Mouse (Mus musculus): ENCODE measurements around the gene Eid2b. TPM values are rescaled to one million over a fixed set of nuclear protein-coding genes. Genes with fewer than 3 reads are reported as not detected.

Eid2b gene
- polyA plus RNA-seq, 1 experiment = not detected

DNA sequence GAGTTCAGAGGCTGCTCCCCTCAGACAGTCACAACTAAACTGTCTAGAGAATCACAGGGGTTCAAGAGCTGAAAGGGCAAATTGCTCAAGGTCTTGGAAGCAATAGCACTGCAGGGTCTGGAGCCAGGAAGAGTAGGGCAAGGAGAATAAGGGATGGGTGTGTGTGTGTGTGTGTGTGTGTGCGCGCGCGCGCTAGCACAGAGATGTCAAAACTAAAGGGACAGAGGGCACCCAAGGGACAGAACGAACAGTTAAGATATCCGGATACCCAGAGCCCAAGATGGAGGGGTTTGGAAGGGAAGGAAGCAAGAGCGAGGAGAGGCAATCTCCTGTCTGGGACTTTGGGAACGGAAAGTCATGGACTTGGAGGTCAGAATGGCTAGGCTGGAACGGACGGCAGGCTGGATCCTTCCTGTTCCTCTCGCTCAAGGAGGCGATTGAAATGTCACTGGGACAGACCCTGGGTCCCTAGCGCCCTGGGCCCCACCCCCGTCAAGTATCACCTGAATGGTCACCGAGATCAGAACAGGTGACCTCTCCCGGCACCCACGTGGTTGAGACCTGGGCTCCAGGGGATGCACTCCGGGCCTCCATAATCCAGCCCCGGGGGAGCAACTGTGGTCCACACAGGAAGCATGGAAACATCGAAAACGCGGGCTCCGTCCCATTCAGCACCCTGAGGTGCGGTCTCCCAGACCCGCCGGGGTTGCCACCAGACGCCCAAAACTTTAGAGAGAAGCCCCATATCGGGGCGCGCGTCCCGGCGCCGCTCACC, 33.8 kb downstream of the Eid2b start:
- Histone ChIP-seq H3K4me1 (ENCODE audit: control insufficient read depth, insufficient read depth, low read length) (peaks cover 7% of the 10 kb centered on the region), H3K4me3 (ENCODE audit: insufficient read depth, low read depth, low read length) (peak overlapping the region; percentile 65), H3K27ac (ENCODE audit: insufficient read depth, low read depth, low read length) (no peak overlapping the region)
- WGBS = 6% methylated on average over 35 of the region's 35 CpGs
- no peak for TF ChIP-seq CTCF (IDR thresholded peaks at IDR 0.05; ENCODE audit: insufficient read depth, low read depth, low read length)
- no peak for TF ChIP-seq POLR2A (IDR thresholded peaks at IDR 0.05; ENCODE audit: insufficient read depth, low read depth, low read length)

DNA sequence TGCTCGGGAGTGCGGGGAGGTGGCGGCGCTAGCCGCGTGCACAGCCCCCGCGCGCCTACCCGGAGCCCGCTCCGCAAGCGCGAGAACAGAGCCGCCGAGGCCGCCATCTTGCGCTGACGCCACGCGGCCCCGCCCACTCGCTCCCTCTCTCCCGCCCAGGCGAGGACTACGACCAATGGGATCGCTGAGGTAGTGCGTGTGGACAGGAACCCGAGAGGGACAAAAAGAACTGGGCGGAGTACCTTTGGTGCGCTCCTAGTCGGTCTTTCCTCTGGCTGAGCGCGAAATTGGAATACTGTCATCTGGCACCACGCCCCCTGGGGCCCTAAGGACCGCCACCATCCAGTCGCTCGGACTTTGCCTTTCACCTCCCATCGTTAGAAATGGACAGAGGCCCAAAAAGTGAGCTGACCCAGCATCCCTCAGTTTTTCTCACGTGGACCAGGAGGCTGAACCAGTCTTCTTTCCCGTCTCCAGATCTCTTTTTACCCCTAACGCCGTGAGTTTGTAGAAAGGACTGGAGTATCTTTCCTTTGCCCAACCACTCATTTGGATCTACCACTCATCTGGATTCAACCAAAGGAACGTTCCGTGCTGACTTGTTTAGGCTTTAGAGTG, 34.5 kb downstream of the Eid2b start, which contains the start of gene Timm50:
Timm50 (minus strand) TSS at position 147 of the 618 bp plus-strand sequence.
- peaks cover 7% of the 10 kb centered on the region for H3K4me1 ChIP-seq (ENCODE audit: control insufficient read depth, insufficient read depth, low read length)
- WGBS = under 1% methylated on average over 45 of the region's 45 CpGs
- peak; percentile 81 for TF ChIP-seq POLR2A (IDR thresholded peaks at IDR 0.05; ENCODE audit: insufficient read depth, low read depth, low read length)
- no peak for TF ChIP-seq CTCF (IDR thresholded peaks at IDR 0.05; ENCODE audit: insufficient read depth, low read depth, low read length)
- no peak within 1 kb of the TSS for H3K27ac ChIP-seq (ENCODE audit: insufficient read depth, low read depth, low read length)
- H3K4me3 ChIP-seq (ENCODE audit: insufficient read depth, low read depth, low read length) = peak within 1 kb of the TSS; percentile 65

DNA sequence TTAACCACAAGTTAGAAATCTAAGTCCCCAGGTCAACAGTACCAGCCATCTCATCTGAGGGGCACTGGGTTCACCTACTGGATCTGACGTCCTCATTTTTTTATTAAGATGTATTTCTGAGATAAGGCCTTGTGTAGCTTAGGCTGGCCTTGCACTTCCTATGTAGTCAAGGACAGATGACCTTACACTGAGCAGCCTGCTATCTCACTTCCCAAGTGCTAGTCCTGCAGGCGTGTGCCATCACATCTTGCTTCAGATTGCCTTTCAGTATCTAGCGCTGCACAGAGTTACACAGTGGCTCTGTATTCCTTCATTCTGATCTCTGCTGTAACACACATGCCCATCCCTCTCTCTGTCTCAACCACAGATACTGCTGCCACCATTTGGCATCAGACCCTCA, 40.5 kb downstream of the Eid2b start:
- no peak overlapping the region for H3K27ac ChIP-seq (ENCODE audit: insufficient read depth, low read depth, low read length)
- WGBS = 87% methylated on average over 3 of the region's 3 CpGs
- no peak overlapping the region for H3K4me3 ChIP-seq (ENCODE audit: insufficient read depth, low read depth, low read length)
- no peak for TF ChIP-seq POLR2A (IDR thresholded peaks at IDR 0.05; ENCODE audit: insufficient read depth, low read depth, low read length)
- TF ChIP-seq CTCF (IDR thresholded peaks at IDR 0.05; ENCODE audit: insufficient read depth, low read depth, low read length) = no peak
- no peaks in the 10 kb centered on the region for H3K4me1 ChIP-seq (ENCODE audit: control insufficient read depth, insufficient read depth, low read length)

DNA sequence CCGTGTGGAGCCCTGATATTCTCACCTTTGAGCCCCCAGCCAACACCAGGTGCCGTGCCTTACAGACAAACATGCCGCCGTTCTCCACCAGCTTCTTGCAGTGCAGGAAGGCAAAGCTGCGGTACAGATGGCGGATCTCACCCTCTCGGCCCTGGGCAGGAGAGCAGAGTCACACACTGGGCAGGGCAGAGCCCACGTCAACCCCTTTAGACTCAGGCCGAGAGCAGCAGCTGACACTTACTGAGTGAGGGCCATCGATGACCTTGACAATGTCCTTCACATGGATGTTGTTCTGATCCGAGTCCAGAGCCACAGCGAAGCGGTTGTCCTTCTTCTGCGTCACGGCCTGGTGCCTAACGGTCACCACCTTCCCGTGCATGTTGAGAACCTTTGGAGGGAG, 41.2 kb downstream of the Eid2b start:
- 93% methylated on average over 17 of the region's 17 CpGs for WGBS
- Histone ChIP-seq H3K4me3 (ENCODE audit: insufficient read depth, low read depth, low read length) (no peak overlapping the region), H3K4me1 (ENCODE audit: control insufficient read depth, insufficient read depth, low read length) (no peaks in the 10 kb centered on the region), H3K27ac (ENCODE audit: insufficient read depth, low read depth, low read length) (no peak overlapping the region)
- TF ChIP-seq POLR2A (IDR thresholded peaks at IDR 0.05; ENCODE audit: insufficient read depth, low read depth, low read length) (no peak), CTCF (IDR thresholded peaks at IDR 0.05; ENCODE audit: insufficient read depth, low read depth, low read length) (no peak)

GRCm38 (mm10) chr7:28321974-28322720, 44.6 kb downstream of the Eid2b start:
- Histone ChIP-seq H3K4me1 (ENCODE audit: control insufficient read depth, insufficient read depth, low read length) (no peaks in the 10 kb centered on the region), H3K27ac (ENCODE audit: insufficient read depth, low read depth, low read length) (no peak overlapping the region), H3K4me3 (ENCODE audit: insufficient read depth, low read depth, low read length) (no peak overlapping the region)
- TF ChIP-seq CTCF (IDR thresholded peaks at IDR 0.05; ENCODE audit: insufficient read depth, low read depth, low read length) (no peak), POLR2A (IDR thresholded peaks at IDR 0.05; ENCODE audit: insufficient read depth, low read depth, low read length) (no peak)
- WGBS = 95% methylated on average over 15 of the region's 15 CpGs

- Histone ChIP-seq H3K27ac (ENCODE audit: insufficient read depth, low read depth, low read length) (no peak overlapping the region), H3K4me3 (ENCODE audit: insufficient read depth, low read depth, low read length) (no peak overlapping the region), H3K4me1 (ENCODE audit: control insufficient read depth, insufficient read depth, low read length) (no peaks in the 10 kb centered on the region)
- TF ChIP-seq POLR2A (IDR thresholded peaks at IDR 0.05; ENCODE audit: insufficient read depth, low read depth, low read length) (no peak), CTCF (IDR thresholded peaks at IDR 0.05; ENCODE audit: insufficient read depth, low read depth, low read length) (no peak)
- WGBS = 96% methylated on average over 8 of the region's 8 CpGs
Measured at GRCm38 (mm10) chr7:28325293-28325692, 47.8 kb downstream of the Eid2b start.

DNA sequence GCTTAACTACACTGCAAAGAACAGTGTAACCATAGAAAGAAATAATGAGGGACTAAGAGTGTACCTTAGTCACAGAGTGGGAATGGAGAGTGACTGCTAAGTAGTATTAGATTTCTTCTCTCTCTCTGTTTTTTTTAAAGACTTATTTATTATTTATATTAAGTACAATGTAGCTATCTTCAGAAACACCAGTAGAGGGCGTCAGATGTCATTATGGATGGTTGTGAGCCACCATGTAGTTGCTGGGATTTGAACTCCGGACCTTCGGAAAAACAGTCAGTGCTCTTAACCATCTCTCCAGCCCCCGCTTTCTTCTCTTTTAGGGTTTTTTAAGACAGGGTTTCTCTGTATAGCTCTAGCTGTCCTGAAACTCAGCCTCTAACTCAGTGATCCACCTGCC, 48.9 kb downstream of the Eid2b start:
- WGBS = 82% methylated on average over 4 of the region's 4 CpGs
- H3K4me1 ChIP-seq (ENCODE audit: control insufficient read depth, insufficient read depth, low read length) = no peaks in the 10 kb centered on the region

GRCm38 (mm10) chr7:28328260-28328659, 50.7 kb downstream of the Eid2b start:
- Histone ChIP-seq H3K4me3 (ENCODE audit: insufficient read depth, low read depth, low read length) (no peak overlapping the region), H3K27ac (ENCODE audit: insufficient read depth, low read depth, low read length) (no peak overlapping the region), H3K4me1 (ENCODE audit: control insufficient read depth, insufficient read depth, low read length) (no peaks in the 10 kb centered on the region)
- no peak for TF ChIP-seq POLR2A (IDR thresholded peaks at IDR 0.05; ENCODE audit: insufficient read depth, low read depth, low read length)
- no peak for TF ChIP-seq CTCF (IDR thresholded peaks at IDR 0.05; ENCODE audit: insufficient read depth, low read depth, low read length)
- WGBS = 96% methylated on average over 2 of the region's 2 CpGs

More for the DNA sequence above, 48.9 kb downstream of the Eid2b start:
- no peak overlapping the region for H3K4me3 ChIP-seq (ENCODE audit: insufficient read depth, low read depth, low read length)
- H3K27ac ChIP-seq (ENCODE audit: insufficient read depth, low read depth, low read length) = no peak overlapping the region
- no peak for TF ChIP-seq CTCF (IDR thresholded peaks at IDR 0.05; ENCODE audit: insufficient read depth, low read depth, low read length)
- no peak for TF ChIP-seq POLR2A (IDR thresholded peaks at IDR 0.05; ENCODE audit: insufficient read depth, low read depth, low read length)

Other genes starting within 250 kb of the Eid2b start
- 468 TPM in 1 of 2 replicates, not detected in the other for gene Psmc4, start 227.6 kb upstream of the Eid2b start, polyA plus RNA-seq (2012; ENCODE audit: insufficient read depth, insufficient read length, low replicate concordance, missing spikeins)
- not detected in 2 replicates for gene Fcgbp, start 206.5 kb upstream of the Eid2b start, polyA plus RNA-seq (2012; ENCODE audit: insufficient read depth, insufficient read length, low replicate concordance, missing spikeins)
- gene 9530053A07Rik, start 148.3 kb upstream of the Eid2b start, polyA plus RNA-seq (2012; ENCODE audit: insufficient read depth, insufficient read length, low replicate concordance, missing spikeins) = not detected in 2 replicates
- not detected in 2 replicates for gene Fbl, start 108.0 kb upstream of the Eid2b start, polyA plus RNA-seq (2012; ENCODE audit: insufficient read depth, insufficient read length, low replicate concordance, missing spikeins)
- not detected in 2 replicates for gene Dyrk1b, start 98.3 kb upstream of the Eid2b start, polyA plus RNA-seq (2012; ENCODE audit: insufficient read depth, insufficient read length, low replicate concordance, missing spikeins)
- gene Eid2, start 9.9 kb upstream of the Eid2b start, polyA plus RNA-seq (2012; ENCODE audit: insufficient read depth, insufficient read length, low replicate concordance, missing spikeins) = not detected in 2 replicates
- not detected in 2 replicates for gene Selenov, start 13.4 kb downstream of the Eid2b start, polyA plus RNA-seq (2012; ENCODE audit: insufficient read depth, insufficient read length, low replicate concordance, missing spikeins)
- not detected in 2 replicates for gene Dll3, start 24.5 kb downstream of the Eid2b start, polyA plus RNA-seq (2012; ENCODE audit: insufficient read depth, insufficient read length, low replicate concordance, missing spikeins)
- not detected in 2 replicates for gene Timm50, start 34.3 kb downstream of the Eid2b start, polyA plus RNA-seq (2012; ENCODE audit: insufficient read depth, insufficient read length, low replicate concordance, missing spikeins)
- gene Supt5, start 61.0 kb downstream of the Eid2b start, polyA plus RNA-seq (2012; ENCODE audit: insufficient read depth, insufficient read length, low replicate concordance, missing spikeins) = not detected in 2 replicates
- 767 TPM in 1 of 2 replicates, not detected in the other for gene Rps16, start 72.9 kb downstream of the Eid2b start, polyA plus RNA-seq (2012; ENCODE audit: insufficient read depth, insufficient read length, low replicate concordance, missing spikeins)
- gene Plekhg2, start 94.9 kb downstream of the Eid2b start, polyA plus RNA-seq (2012; ENCODE audit: insufficient read depth, insufficient read length, low replicate concordance, missing spikeins) = not detected in 2 replicates
- gene Zfp36, start 102.5 kb downstream of the Eid2b start, polyA plus RNA-seq (2012; ENCODE audit: insufficient read depth, insufficient read length, low replicate concordance, missing spikeins) = not detected in 2 replicates
- gene Med29, start 115.0 kb downstream of the Eid2b start, polyA plus RNA-seq (2012; ENCODE audit: insufficient read depth, insufficient read length, low replicate concordance, missing spikeins) = not detected in 2 replicates
- gene Paf1, start 115.2 kb downstream of the Eid2b start, polyA plus RNA-seq (2012; ENCODE audit: insufficient read depth, insufficient read length, low replicate concordance, missing spikeins) = 1,326 TPM in 1 of 2 replicates, not detected in the other
- gene Gmfg, start 159.7 kb downstream of the Eid2b start, polyA plus RNA-seq (2012; ENCODE audit: insufficient read depth, insufficient read length, low replicate concordance, missing spikeins) = not detected in 2 replicates
- not detected in 2 replicates for gene Lrfn1, start 174.2 kb downstream of the Eid2b start, polyA plus RNA-seq (2012; ENCODE audit: insufficient read depth, insufficient read length, low replicate concordance, missing spikeins)
- not detected in 2 replicates for gene Ifnl2, start 232.7 kb downstream of the Eid2b start, polyA plus RNA-seq (2012; ENCODE audit: insufficient read depth, insufficient read length, low replicate concordance, missing spikeins)
- gene Ifnl3, start 245.1 kb downstream of the Eid2b start, polyA plus RNA-seq (2012; ENCODE audit: insufficient read depth, insufficient read length, low replicate concordance, missing spikeins) = not detected in 2 replicates